ENCODE assay signal across 10 mouse cellular contexts in the genomic region with DNA sequence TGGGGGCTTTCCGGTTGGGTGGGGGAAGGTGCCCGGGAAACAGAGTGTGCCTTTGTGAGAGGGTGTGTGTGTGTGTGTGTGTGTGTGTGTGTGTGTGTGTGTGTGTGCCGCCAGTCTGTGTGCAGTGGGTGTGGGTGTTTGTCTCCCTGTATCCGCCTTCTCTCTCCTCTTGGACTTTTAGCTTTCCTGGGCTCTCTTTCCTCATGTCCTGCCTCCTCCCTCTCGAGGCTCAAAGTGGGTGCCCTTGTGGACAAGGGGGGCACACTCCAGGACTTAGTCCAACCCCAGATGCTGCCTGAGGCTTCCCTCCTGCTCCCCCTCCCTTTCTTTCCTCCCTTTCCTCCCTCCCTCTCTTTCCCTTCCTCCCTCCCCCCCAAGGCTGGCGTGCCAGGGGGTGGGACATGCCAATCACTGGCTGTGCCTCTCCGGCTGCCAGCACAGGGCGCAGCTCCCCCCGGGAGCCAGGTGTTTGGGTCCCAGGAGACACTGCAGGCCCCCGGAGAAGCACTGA. TPM values are rescaled to one million over a fixed set of nuclear protein-coding genes. Genes with fewer than 3 reads are reported as not detected.
DNase-seq lines count a peak whose midpoint lies in the region; ATAC-seq and TF ChIP-seq lines count a peak whose summit lies in the region.
"Had no signal": no experiment of that assay in that cellular context is flagged by ENCODE, and none has a peak within 500 bp of the region (broad histone marks: within the 10 kb centered on the region; RNA-seq: fewer than 3 reads in every experiment).

No protein-coding gene starts in this region.

- H3K4me2 ChIP-seq in forebrain, embryonic 11.5 days (ENCODE audit: low read depth, low read length, severe bottlenecking), result no peak overlapping the region
- H3K4me2 ChIP-seq in hindbrain, postnatal 0 days (ENCODE audit: low read depth, low read length), result peak overlapping the region; percentile 42
- H3K4me2 ChIP-seq in limb, embryonic 12.5 days, result peak overlapping the region; percentile 35

- no peak overlapping the region for H3K4me3 ChIP-seq in forebrain, embryonic 10.5 days
- no peak overlapping the region for H3K4me3 ChIP-seq in forebrain, embryonic 11.5 days (ENCODE audit: low read depth, low read length)
- H3K4me3 ChIP-seq in hindbrain, postnatal 0 days (ENCODE audit: low read length), result peak overlapping the region; percentile 8; the same call in 1 of the 2 replicates
- H3K4me3 ChIP-seq in limb, embryonic 12.5 days (replicated peaks), result peak overlapping the region; percentile 19

- H3K27ac ChIP-seq in forebrain, embryonic 10.5 days, result 0 out of 2 replicates have a peak overlapping the region, but pooled peaks have one; percentile 5
- no peak overlapping the region for H3K27ac ChIP-seq in forebrain, embryonic 11.5 days (ENCODE audit: low read depth, low read length)
- H3K27ac ChIP-seq in hindbrain, postnatal 0 days, result no peak overlapping the region
- H3K27ac ChIP-seq in limb, embryonic 12.5 days, result no peak overlapping the region

- TF ChIP-seq POLR2A in brain, embryonic 14.5 days (IDR thresholded peaks at IDR 0.05; ENCODE audit: borderline replicate concordance, extremely low read depth, insufficient read depth, insufficient read length, poor library complexity, severe bottlenecking), result no peak

- WGBS in forebrain, embryonic 10.5 days, result 61% methylated on average over 10 of the region's 10 CpGs
- 61% methylated on average over 9 of the region's 10 CpGs for WGBS in forebrain, embryonic 11.5 days
- WGBS in hindbrain, postnatal 0 days, result 26% methylated on average over 9 of the region's 10 CpGs
- 39% methylated on average over 9 of the region's 10 CpGs for WGBS in limb, embryonic 12.5 days

- TF ChIP-seq CTCF in brain, embryonic 14.5 days (IDR thresholded peaks at IDR 0.05; ENCODE audit: borderline replicate concordance, extremely low read depth, insufficient read depth, insufficient read length), result no peak
- no peak for TF ChIP-seq CTCF in hindbrain, postnatal 0 days (IDR thresholded peaks at IDR 0.05; ENCODE audit: low read depth)

- ATAC-seq in forebrain, embryonic 11.5 days (replicated peaks; ENCODE audit: low FRiP score), result no peak
- ATAC-seq in hindbrain, postnatal 0 days, result peak; percentile 31; the same call in 1 of the 2 replicates
- no peak for ATAC-seq in limb, embryonic 12.5 days (ENCODE audit: insufficient number of reproducible peaks, insufficient read depth, low FRiP score, low TSS enrichment, low read depth)

- H3K4me1 ChIP-seq in forebrain, embryonic 10.5 days, result peaks cover 33% of the 10 kb centered on the region
- no peaks in the 10 kb centered on the region; the same call in 1 of the 2 replicates for H3K4me1 ChIP-seq in forebrain, embryonic 11.5 days (replicated peaks; ENCODE audit: control insufficient read depth, insufficient read depth, low read length)
- H3K4me1 ChIP-seq in hindbrain, postnatal 0 days (ENCODE audit: insufficient read depth, low read length), result peaks cover 15% of the 10 kb centered on the region
- peaks cover 13% of the 10 kb centered on the region for H3K4me1 ChIP-seq in limb, embryonic 12.5 days (replicated peaks)

- H3K9me3 ChIP-seq in forebrain, embryonic 10.5 days, result no peaks in the 10 kb centered on the region
- H3K9me3 ChIP-seq in forebrain, embryonic 11.5 days (ENCODE audit: control insufficient read depth, low read length), result no peaks in the 10 kb centered on the region
- H3K9me3 ChIP-seq in hindbrain, postnatal 0 days (ENCODE audit: low read length), result no peaks in the 10 kb centered on the region
- H3K9me3 ChIP-seq in limb, embryonic 12.5 days, result no peaks in the 10 kb centered on the region

- no peak overlapping the region for H3K9ac ChIP-seq in forebrain, embryonic 11.5 days (ENCODE audit: low read length)
- 0 out of 2 replicates have a peak overlapping the region, but pooled peaks have one; percentile 21 for H3K9ac ChIP-seq in hindbrain, postnatal 0 days (replicated peaks; ENCODE audit: low read length)
- H3K9ac ChIP-seq in limb, embryonic 12.5 days (replicated peaks), result no peak overlapping the region; the same call in 1 of the 2 replicates

- peaks cover 55% of the 10 kb centered on the region for H3K27me3 ChIP-seq in forebrain, embryonic 10.5 days (ENCODE audit: poor library complexity, severe bottlenecking)
- H3K27me3 ChIP-seq in forebrain, embryonic 11.5 days (ENCODE audit: control insufficient read depth, insufficient read depth, low read length), result peaks cover 2% of the 10 kb centered on the region; the same call in 1 of the 2 replicates
- no peaks in the 10 kb centered on the region for H3K27me3 ChIP-seq in hindbrain, postnatal 0 days (ENCODE audit: insufficient read depth, low read length)
- H3K27me3 ChIP-seq in limb, embryonic 12.5 days, result peaks cover 41% of the 10 kb centered on the region

- no peak for DNase-seq in forebrain, embryonic 10.5 days (ENCODE audit: extremely low spot score, low spot score)
- DNase-seq in forebrain, embryonic 11.5 days (ENCODE audit: low spot score), result no peak
- DNase-seq in brain, embryonic 14.5 days (ENCODE audit: low read depth), result peak; percentile 56
- DNase-seq in hindbrain, postnatal 0 days (ENCODE audit: low spot score), result peak; percentile 16
- no peak for DNase-seq in embryo, embryonic 9.5 days (ENCODE audit: extremely low spot score)
- DNase-seq in cerebellum, adult 11-12 months, result no peak
- DNase-seq in kidney, postnatal 14 days, result no peak
- DNase-seq: gastrocnemius, postnatal 36 days had no signal

- no peaks in the 10 kb centered on the region for H3K36me3 ChIP-seq in forebrain, embryonic 10.5 days (replicated peaks)
- H3K36me3 ChIP-seq in forebrain, embryonic 11.5 days (ENCODE audit: control insufficient read depth, insufficient read depth, low read length), result no peaks in the 10 kb centered on the region
- H3K36me3 ChIP-seq in hindbrain, postnatal 0 days (ENCODE audit: insufficient read depth, low read length), result no peaks in the 10 kb centered on the region
- H3K36me3 ChIP-seq in limb, embryonic 12.5 days, result no peaks in the 10 kb centered on the region

RNA-seq across cellular contexts. Expression of a gene that starts 0.4 kb away (rescaled TPM):
- not detected in 2 replicates for polyA plus RNA-seq in forebrain, embryonic 10.5 days (2016; fragmentation: Nextera tagmentation; extraction: Ambion mirVana)
- polyA plus RNA-seq in forebrain, embryonic 11.5 days (2014; fragmentation: Nextera tagmentation; extraction: Ambion mirVana), result 0.13 TPM in 1 of 2 replicates, not detected in the other
- 1.5 and 2.5 TPM in 2 replicates for polyA plus RNA-seq in brain, embryonic 14.5 days (2012; rRNA removed)
- 1.3 and 2.4 TPM in 2 replicates for total RNA-seq in hindbrain, postnatal 0 days (2014; rRNA removed)
- 0.80 and 0.88 TPM in 2 replicates for polyA plus RNA-seq in hindbrain, postnatal 0 days (2015; fragmentation: Nextera tagmentation; extraction: Ambion mirVana)
- 0.41 and 0.47 TPM in 2 replicates for polyA plus RNA-seq in limb, embryonic 12.5 days (2016; fragmentation: Nextera tagmentation; extraction: Ambion mirVana)
- total RNA-seq: gastrocnemius, postnatal 36 days had no signal
- polyA plus RNA-seq: liver, embryonic 16.5 days had no signal

RNA-seq across cellular contexts. Expression of a gene that starts 46.1 kb away (rescaled TPM):
- polyA plus RNA-seq in forebrain, embryonic 10.5 days (2016; fragmentation: Nextera tagmentation; extraction: Ambion mirVana), result 0.06 TPM in 1 of 2 replicates, not detected in the other
- 0.13 and 0.36 TPM in 2 replicates for polyA plus RNA-seq in forebrain, embryonic 11.5 days (2014; fragmentation: Nextera tagmentation; extraction: Ambion mirVana)
- 12.2 and 13.2 TPM in 2 replicates for polyA plus RNA-seq in brain, embryonic 14.5 days (2012; rRNA removed)
- 9.6 and 13.1 TPM in 2 replicates for total RNA-seq in hindbrain, postnatal 0 days (2014; rRNA removed)
- 8.9 and 9.8 TPM in 2 replicates for polyA plus RNA-seq in hindbrain, postnatal 0 days (2015; fragmentation: Nextera tagmentation; extraction: Ambion mirVana)
- not detected in 2 replicates for polyA plus RNA-seq in limb, embryonic 12.5 days (2016; fragmentation: Nextera tagmentation; extraction: Ambion mirVana)
- total RNA-seq: gastrocnemius, postnatal 36 days had no signal
- polyA plus RNA-seq: liver, embryonic 16.5 days had no signal

RNA-seq across cellular contexts. Expression of a gene that starts 59.2 kb away (rescaled TPM):
- 136 and 149 TPM in 2 replicates for polyA plus RNA-seq in forebrain, embryonic 10.5 days (2016; fragmentation: Nextera tagmentation; extraction: Ambion mirVana)
- polyA plus RNA-seq in forebrain, embryonic 11.5 days (2014; fragmentation: Nextera tagmentation; extraction: Ambion mirVana), result 132 and 143 TPM in 2 replicates
- polyA plus RNA-seq in brain, embryonic 14.5 days (2012; rRNA removed), result 147 and 159 TPM in 2 replicates
- total RNA-seq in hindbrain, postnatal 0 days (2014; rRNA removed), result 154 and 155 TPM in 2 replicates
- polyA plus RNA-seq in hindbrain, postnatal 0 days (2015; fragmentation: Nextera tagmentation; extraction: Ambion mirVana), result 235 and 250 TPM in 2 replicates
- 114 and 115 TPM in 2 replicates for polyA plus RNA-seq in limb, embryonic 12.5 days (2016; fragmentation: Nextera tagmentation; extraction: Ambion mirVana)

Comparison
In these comparisons a context has a peak if more than half of its experiments do, and no peak if none do; other contexts are left out.
1. DNase-seq: peak in brain, embryonic 14.5 days (single experiment) and hindbrain, postnatal 0 days (single experiment); none in forebrain, embryonic 10.5 days (single experiment), forebrain, embryonic 11.5 days (single experiment), embryo, embryonic 9.5 days (single experiment), cerebellum, adult 11-12 months (single experiment) and kidney, postnatal 14 days (single experiment).
2. H3K4me3 ChIP-seq: peak in hindbrain, postnatal 0 days (single experiment) and limb, embryonic 12.5 days (single experiment); none in forebrain, embryonic 10.5 days (single experiment) and forebrain, embryonic 11.5 days (single experiment).